Mouse (Mus musculus) limb, embryonic 14.5 days (tissue): ENCODE results near the gene Apol8. TPM values are rescaled to one million over a fixed set of nuclear protein-coding genes. Genes with fewer than 3 reads are reported as not detected.

Experiments
- ATAC-seq: fragments of 200-750 bp; cut with Nextera tagmentation; 2 replicates; pipeline ENCODE4 v1.8.0; 2017; ENCODE audit warnings: low read depth, moderate number of reproducible peaks, moderate TSS enrichment; ENCODE audit not compliant: low FRiP score
- DNase-seq: peaks from one replicate; pipeline ENCODE4 v3.0.0-alpha.2; 2015; ENCODE audit warnings: low spot score
- H3K27ac ChIP-seq: fragments of 300-500 bp; sonication (generic); replicated peaks from 2 replicates; pipeline ENCODE4 v1.5.1; 2014; ENCODE audit warnings: low read depth, mild to moderate bottlenecking, low read length, moderate library complexity, mixed read lengths
- H3K27me3 ChIP-seq: fragments of 300-500 bp; sonication (generic); 2 replicates; pipeline ENCODE4 v1.6.1; 2014; ENCODE audit warnings: low read length, mixed read lengths; ENCODE audit not compliant: control insufficient read depth, insufficient read depth
- H3K36me3 ChIP-seq: fragments of 300-500 bp; sonication (generic); 2 replicates; pipeline ENCODE4 v1.6.1; 2014; ENCODE audit warnings: mild to moderate bottlenecking, low read length, moderate library complexity, mixed read lengths; ENCODE audit not compliant: control insufficient read depth, insufficient read depth
- H3K4me1 ChIP-seq: fragments of 300-500 bp; sonication (generic); 2 replicates; pipeline ENCODE4 v1.6.1; 2014; ENCODE audit warnings: antibody characterized with exemption, low read length, mixed read lengths; ENCODE audit not compliant: control insufficient read depth, insufficient read depth
- H3K4me2 ChIP-seq: fragments of 300-500 bp; sonication (generic); replicated peaks from 2 replicates; pipeline ENCODE4 v1.6.1; 2014; ENCODE audit warnings: low read depth, mild to moderate bottlenecking, low read length, moderate library complexity; ENCODE audit not compliant: severe bottlenecking
- H3K4me3 ChIP-seq: fragments of 300-500 bp; sonication (generic); replicated peaks from 2 replicates; pipeline ENCODE4 v1.5.1; 2014; ENCODE audit warnings: low read length
- H3K9ac ChIP-seq: fragments of 300-500 bp; sonication (generic); 2 replicates; pipeline ENCODE4 v1.6.1; 2014; ENCODE audit warnings: mild to moderate bottlenecking, low read depth, low read length, moderate library complexity; ENCODE audit not compliant: severe bottlenecking
- H3K9me3 ChIP-seq: fragments of 300-500 bp; sonication (generic); 2 replicates; pipeline ENCODE4 v1.6.1; 2016; ENCODE audit warnings: low read length; ENCODE audit not compliant: control insufficient read depth
- POLR2A ChIP-seq: fragments of 200-500 bp; IDR thresholded peaks from 2 replicates; pipeline ENCODE4 v1.8.0; 2012; ENCODE audit warnings: inconsistent platforms, mild to moderate bottlenecking, moderate library complexity, borderline replicate concordance; ENCODE audit not compliant: insufficient read depth, insufficient read length; ENCODE audit errors: extremely low read depth
- WGBS: fragments of 180-500 bp; shearing (Covaris S2); extraction: QIAGEN DNeasy Blood & Tissue Kit; methylation state at CpG from one replicate; pipeline ENCODE4 v1.1.7; 2014; 5-methylcytosine and 5-hydroxymethylcytosine counted together
- polyA plus RNA-seq, 2 experiments: library from polyadenylated mRNA; depleted of rRNA in 1 of 2; stranded (reverse) in 1 of 2; unstranded in 1 of 2; fragments of >200 nt; fragmentation: Nextera tagmentation in 1 of 2; extraction: Ambion mirVana in 1 of 2; gene quantifications; 2 replicates each; pipeline versions ENCODE4 v1.2.1 to v1.2.3; 2012 to 2014

Gene Apol8
- polyA plus RNA-seq, 2 experiments = 0.14 TPM; not detected in 1

GRCm38 (mm10) chr15:77793094-77793493 is 36.3 kb upstream of the Apol8 start:
- WGBS = 68% methylated on average over 4 of the region's 4 CpGs
- no peak for TF ChIP-seq POLR2A
- Histone ChIP-seq H3K9ac (no peak overlapping the region), H3K4me3 (no peak overlapping the region), H3K4me1 (peaks cover 14% of the 10 kb centered on the region), H3K4me2 (no peak overlapping the region), H3K27ac (no peak overlapping the region), H3K27me3 (no peaks in the 10 kb centered on the region), H3K36me3 (peaks cover 79% of the 10 kb centered on the region), H3K9me3 (no peaks in the 10 kb centered on the region)
- ATAC-seq = no peak
- no peak for DNase-seq

DNA sequence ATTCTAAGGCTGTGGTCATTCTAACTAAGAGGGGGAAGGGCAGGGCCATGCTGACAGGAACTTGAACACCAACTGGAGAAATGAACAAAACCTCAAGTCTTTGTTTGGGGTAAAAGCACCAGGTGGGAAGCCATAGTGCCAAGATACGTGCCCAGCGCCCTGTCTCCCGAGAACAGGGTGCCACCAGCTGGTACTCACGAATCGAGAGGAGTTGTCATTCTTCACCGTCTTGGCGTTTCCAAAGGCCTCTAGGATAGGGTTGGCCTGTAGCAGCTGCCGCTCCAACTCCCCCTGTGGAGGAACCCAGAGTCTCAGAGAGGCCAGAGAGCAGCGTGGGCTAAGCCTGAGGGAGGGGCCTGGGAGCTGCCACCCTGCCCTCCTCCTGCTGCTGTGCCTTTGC is 35.3 kb upstream of the Apol8 start:
- H3K36me3 ChIP-seq = peaks cover 86% of the 10 kb centered on the region
- H3K9me3 ChIP-seq = no peaks in the 10 kb centered on the region
- no peak overlapping the region for H3K4me3 ChIP-seq
- no peak overlapping the region for H3K9ac ChIP-seq
- H3K4me1 ChIP-seq = peaks cover 4% of the 10 kb centered on the region; the same call in 1 of the 2 replicates
- DNase-seq (no peak), ATAC-seq (no peak)
- H3K27me3 ChIP-seq = no peaks in the 10 kb centered on the region
- TF ChIP-seq POLR2A = no peak
- no peak overlapping the region for H3K4me2 ChIP-seq
- no peak overlapping the region for H3K27ac ChIP-seq
- WGBS = 90% methylated on average over 9 of the region's 9 CpGs

- ATAC-seq (no peak), DNase-seq (no peak)
- H3K4me2 ChIP-seq = no peak overlapping the region
- no peak for TF ChIP-seq POLR2A
- no peak overlapping the region for H3K9ac ChIP-seq
- no peaks in the 10 kb centered on the region for H3K9me3 ChIP-seq
- H3K4me1 ChIP-seq = peaks cover 4% of the 10 kb centered on the region; the same call in 1 of the 2 replicates
- no peaks in the 10 kb centered on the region for H3K27me3 ChIP-seq
- no peak overlapping the region for H3K27ac ChIP-seq
- no peak overlapping the region for H3K4me3 ChIP-seq
- H3K36me3 ChIP-seq = peaks cover 94% of the 10 kb centered on the region
- 92% methylated on average over 21 of the region's 21 CpGs for WGBS
Measured at GRCm38 (mm10) chr15:77790656-77791405, 34.0 kb upstream of the Apol8 start.

DNA sequence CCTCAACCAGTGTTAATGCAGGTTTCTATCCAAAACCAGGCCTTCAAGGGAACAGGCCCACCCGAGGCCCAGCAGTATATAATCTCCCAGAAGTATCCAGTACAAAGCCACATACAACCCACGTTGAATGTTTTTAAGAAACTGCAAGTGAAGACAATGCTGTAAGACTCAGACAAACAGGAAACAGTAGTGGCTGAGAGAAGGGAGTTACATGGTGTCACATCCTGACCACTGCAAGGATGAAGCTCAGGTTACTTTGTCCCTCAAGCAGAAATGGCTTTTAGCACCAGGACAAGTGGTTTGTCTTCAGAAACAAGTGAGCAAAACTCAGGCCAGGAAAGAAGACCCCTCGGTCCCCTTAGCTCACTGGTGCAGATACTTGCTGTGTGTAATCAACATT is 32.4 kb upstream of the Apol8 start:
- DNase-seq (no peak), ATAC-seq (no peak)
- Histone ChIP-seq H3K9me3 (no peaks in the 10 kb centered on the region), H3K9ac (no peak overlapping the region), H3K27me3 (no peaks in the 10 kb centered on the region), H3K27ac (no peak overlapping the region), H3K36me3 (peaks cover 98% of the 10 kb centered on the region), H3K4me1 (no peaks in the 10 kb centered on the region), H3K4me2 (no peak overlapping the region), H3K4me3 (no peak overlapping the region)
- TF ChIP-seq POLR2A = no peak
- WGBS = 83% methylated on average over 3 of the region's 3 CpGs

- DNase-seq = no peak
- Histone ChIP-seq H3K4me1 (no peaks in the 10 kb centered on the region), H3K4me2 (no peak overlapping the region), H3K36me3 (peaks cover 98% of the 10 kb centered on the region), H3K27ac (no peak overlapping the region), H3K9me3 (no peaks in the 10 kb centered on the region), H3K4me3 (no peak overlapping the region), H3K9ac (no peak overlapping the region), H3K27me3 (no peaks in the 10 kb centered on the region)
- 82% methylated on average over 6 of the region's 6 CpGs for WGBS
- no peak for TF ChIP-seq POLR2A
- no peak for ATAC-seq
Measured at GRCm38 (mm10) chr15:77788356-77788755, 31.6 kb upstream of the Apol8 start.

DNA sequence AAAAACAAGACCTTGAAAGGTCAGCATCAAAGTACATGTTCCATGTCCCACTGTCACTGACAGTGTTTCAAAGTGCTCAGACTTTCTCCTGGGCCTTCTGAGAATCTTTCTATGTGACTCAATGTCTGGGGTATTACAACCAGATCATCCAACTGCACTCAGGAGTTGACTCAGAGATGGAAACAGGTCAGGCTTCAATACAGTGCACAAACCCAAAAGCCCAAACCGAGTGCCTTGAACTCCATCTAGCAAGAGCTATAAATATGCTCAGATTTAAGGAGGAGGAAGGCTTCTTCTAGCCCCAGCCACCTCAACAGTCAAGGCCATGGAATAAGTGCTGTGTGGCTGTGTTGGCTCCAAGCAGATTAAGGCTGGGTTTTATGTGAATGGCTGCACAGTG is 29.0 kb upstream of the Apol8 start:
- H3K9ac ChIP-seq = no peak overlapping the region
- H3K27ac ChIP-seq = no peak overlapping the region
- no peaks in the 10 kb centered on the region for H3K4me1 ChIP-seq
- no peaks in the 10 kb centered on the region for H3K9me3 ChIP-seq
- H3K4me2 ChIP-seq = no peak overlapping the region
- no peak overlapping the region for H3K4me3 ChIP-seq
- ATAC-seq (no peak), DNase-seq (no peak)
- WGBS = 92% methylated on average over 1 of the region's 1 CpGs
- peaks cover 100% of the 10 kb centered on the region for H3K36me3 ChIP-seq
- TF ChIP-seq POLR2A = no peak
- H3K27me3 ChIP-seq = no peaks in the 10 kb centered on the region
